Mouse (Mus musculus) left cerebral cortex, adult 2 months (tissue): ENCODE data around the gene Zfp286. TPM values are rescaled to one million over a fixed set of nuclear protein-coding genes. Genes with fewer than 3 reads are reported as not detected.

Experiments used
- DNase-seq, 2 experiments: peaks; one replicate each; pipeline ENCODE4 v3.0.0; 2021 to 2022; ENCODE audit warnings: low spot score in 2 of 2, mixed read lengths in 1 of 2; ENCODE audit errors: extremely low spot score in 1 of 2
- H3K27ac ChIP-seq: fragments of 200-600 bp; 2 replicates; pipeline ENCODE4 v1.8.1; 2022
- H3K4me3 ChIP-seq: fragments of 200-600 bp; 2 replicates; pipeline ENCODE4 v1.8.1; 2022
- CTCF ChIP-seq: fragments of 200-600 bp; IDR thresholded peaks from 2 replicates; pipeline ENCODE4 v1.8.1; 2022; ENCODE audit warnings: antibody characterized with exemption, mild to moderate bottlenecking, moderate library complexity
- intact Hi-C: fragments of 180-260 bp; cut with DNase I; formaldehyde crosslinking; loops from one replicate; pipeline ENCODE4 v1.15.1; 2025
- total RNA-seq, 2 experiments: library from RNA; stranded (reverse); gene quantifications; 2 replicates each; pipeline ENCODE4 v1.2.3; 2021

Gene Zfp286
- total RNA-seq, 2 experiments from 2014 or later = 26.8 to 29.0 TPM

DNA sequence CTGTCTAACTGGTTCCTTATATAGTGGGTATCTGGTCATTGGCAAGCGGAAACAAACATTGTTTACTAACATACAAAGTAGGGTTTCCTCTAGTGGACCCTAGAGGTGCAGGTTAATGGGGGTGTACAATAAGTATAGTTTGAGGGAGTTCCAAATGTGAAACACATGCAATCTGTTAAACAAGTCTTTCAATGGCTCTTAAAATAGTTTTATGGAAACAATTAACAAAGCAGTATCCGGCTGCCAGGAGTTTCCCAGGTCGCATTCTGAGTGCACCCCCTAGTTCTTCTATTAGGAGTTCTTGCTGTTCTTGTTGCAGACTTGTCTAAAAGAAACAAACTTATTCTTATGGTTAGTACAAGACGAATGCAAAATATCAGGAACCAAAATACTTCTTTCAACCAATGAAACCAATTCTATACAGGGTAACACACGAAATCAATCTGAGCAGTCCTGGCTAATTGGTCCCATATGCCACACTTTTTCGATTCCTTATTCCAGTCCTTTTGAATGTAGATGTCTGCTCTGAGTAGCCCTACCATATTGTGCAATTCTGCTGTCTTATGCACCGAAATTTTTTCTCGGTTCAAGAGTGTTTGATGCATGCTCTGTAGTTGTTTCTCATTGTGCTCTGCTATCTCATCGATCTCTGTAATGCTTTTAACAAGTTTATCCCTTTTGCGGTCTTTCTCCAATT lies 46.9 kb downstream of the Zfp286 start:
- Histone ChIP-seq H3K4me3 (no peak overlapping the region), H3K27ac (no peak overlapping the region)
- DNase-seq = no peak
- no peak for TF ChIP-seq CTCF
- intact Hi-C loops = loop anchor here (5.0 to 10.0 kb wide), 3 partner anchors 395 to 652 kb away; no protein-coding TSS in a partner anchor

- Histone ChIP-seq H3K27ac (no peak overlapping the region), H3K4me3 (no peak overlapping the region)
- no peak for TF ChIP-seq CTCF
- intact Hi-C loops = loop anchor here (5.0 to 10.0 kb wide), 3 partner anchors 396 to 654 kb away; no protein-coding TSS in a partner anchor
- DNase-seq = no peak
These were observed 48.1 kb downstream of the Zfp286 start for GRCm38 (mm10) chr11:62741186-62741585.

DNA sequence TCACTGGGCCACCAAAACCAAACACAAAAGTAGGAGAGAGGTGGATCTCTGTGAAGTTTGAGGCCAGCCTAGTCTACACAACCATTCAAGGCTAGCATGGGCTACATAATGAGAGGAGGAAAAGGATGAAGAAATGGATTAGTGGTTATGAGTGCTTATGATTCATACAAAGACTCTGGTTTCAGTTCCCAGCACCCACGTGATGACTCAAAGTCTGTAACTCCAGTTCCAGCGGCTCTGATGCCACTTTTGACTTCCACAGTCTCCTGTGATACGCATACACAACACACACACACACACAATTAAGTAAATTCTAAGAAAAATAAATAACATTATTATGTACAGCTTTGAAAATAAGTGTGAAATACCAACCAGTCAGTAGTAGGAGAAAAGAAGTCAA lies 56.6 kb downstream of the Zfp286 start:
- no peak for DNase-seq
- Histone ChIP-seq H3K27ac (no peak overlapping the region), H3K4me3 (no peak overlapping the region)
- TF ChIP-seq CTCF = no peak
- intact Hi-C loops = no loop called here

GRCm38 (mm10) chr11:62732022-62732387 lies 57.3 kb downstream of the Zfp286 start:
- TF ChIP-seq CTCF = no peak
- DNase-seq = no peak
- intact Hi-C loops = no loop called here
- H3K4me3 ChIP-seq = peak overlapping the region; percentile 59
- peak overlapping the region; percentile 89 for H3K27ac ChIP-seq

DNA sequence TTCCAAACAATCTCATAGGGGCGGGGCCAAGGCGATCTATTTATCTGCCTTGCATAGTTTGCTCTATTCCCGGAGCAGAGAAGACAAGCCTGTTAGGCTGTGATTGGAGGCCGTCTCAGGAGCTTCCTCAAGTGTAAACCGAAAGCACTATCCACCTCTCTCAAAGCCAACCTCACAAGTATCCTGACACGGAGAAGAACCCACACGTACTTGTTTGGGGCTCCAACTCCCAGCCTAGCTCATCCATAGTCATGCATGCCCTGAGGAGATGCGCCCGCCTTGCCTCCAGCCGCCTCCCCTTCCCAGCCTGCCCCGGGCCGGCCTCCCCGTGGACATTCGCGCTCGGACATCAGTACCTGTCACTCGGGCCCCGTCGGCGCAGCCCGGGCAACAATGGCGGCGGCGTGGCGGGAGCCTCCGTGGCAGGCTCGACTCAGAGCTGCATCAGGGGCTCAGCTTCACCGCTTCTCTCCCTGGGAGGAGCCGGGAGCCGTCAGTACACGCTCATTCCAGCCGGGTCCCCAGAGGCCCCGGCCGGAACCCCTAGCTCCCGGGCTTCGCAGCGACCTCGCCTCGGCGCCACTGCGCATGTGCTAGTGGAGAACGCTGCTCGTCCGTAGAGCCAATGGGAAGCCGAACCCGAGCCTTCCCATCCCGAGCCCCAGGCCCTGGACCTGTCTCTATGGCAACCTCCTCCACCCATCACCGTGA lies 57.8 kb downstream of the Zfp286 start, which contains the start of gene Zfp287:
Gene Zfp287 (minus strand): TSS at position 595 of the 711 bp plus-strand sequence.
- intact Hi-C loops = no loop called here
- Histone ChIP-seq H3K27ac (peak within 1 kb of the TSS; percentile 89), H3K4me3 (peak within 1 kb of the TSS; percentile 59)
- DNase-seq = peak; percentile 91 to 93
- TF ChIP-seq CTCF = peak; percentile 3; the same call in 1 of the 2 replicates

GRCm38 (mm10) chr11:62728276-62728675 lies 61.0 kb downstream of the Zfp286 start:
- intact Hi-C loops = no loop called here
- no peak for DNase-seq
- no peak overlapping the region for H3K27ac ChIP-seq
- no peak overlapping the region for H3K4me3 ChIP-seq
- TF ChIP-seq CTCF = no peak

- no peak for TF ChIP-seq CTCF
- intact Hi-C loops = no loop called here
- no peak overlapping the region for H3K27ac ChIP-seq
These were observed 78.6 kb downstream of the Zfp286 start for GRCm38 (mm10) chr11:62710657-62711056.

DNA sequence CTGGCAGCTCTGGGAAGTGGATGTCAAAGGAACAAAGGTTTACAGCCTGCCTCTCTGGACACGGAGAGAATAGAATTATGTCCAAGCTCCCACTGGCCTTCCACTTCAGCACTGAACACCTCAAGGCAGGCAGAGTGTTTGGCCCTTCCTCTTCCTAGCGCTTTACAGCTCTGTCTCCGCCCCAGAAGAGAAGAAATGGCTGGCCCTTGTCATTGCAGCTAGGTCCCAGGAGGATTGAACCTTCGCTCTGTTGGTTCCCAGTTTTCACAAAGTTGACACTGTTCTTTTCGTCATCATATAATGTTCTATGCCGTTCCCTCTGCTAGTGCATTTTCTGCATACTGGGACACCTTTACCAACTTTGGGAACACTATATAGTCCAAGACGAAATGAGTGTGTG lies 81.0 kb downstream of the Zfp286 start:
- DNase-seq = no peak
- no peak for TF ChIP-seq CTCF
- intact Hi-C loops = no loop called here

More at GRCm38 (mm10) chr11:62710657-62711056, 78.6 kb downstream of the Zfp286 start:
- no peak overlapping the region for H3K4me3 ChIP-seq
- no peak for DNase-seq

GRCm38 (mm10) chr11:62706141-62706540 lies 83.1 kb downstream of the Zfp286 start:
- Histone ChIP-seq H3K4me3 (no peak overlapping the region), H3K27ac (no peak overlapping the region)
- no peak for TF ChIP-seq CTCF
- no peak for DNase-seq
- intact Hi-C loops = no loop called here

More for the DNA sequence above, 81.0 kb downstream of the Zfp286 start:
- Histone ChIP-seq H3K27ac (no peak overlapping the region), H3K4me3 (no peak overlapping the region)

Other genes with a start within 250 kb of the Zfp286 start
- 1,000 to 10,000 TPM; 1,603 to 1,693 TPM for gene Ubb, start 238.3 kb downstream of the Zfp286 start, total RNA-seq
- gene Trpv2, start 215.0 kb downstream of the Zfp286 start, total RNA-seq = 10 to 100 TPM; 17.1 to 18.7 TPM
- gene Lrrc75a, start 140.9 kb downstream of the Zfp286 start, total RNA-seq = 10 to 100 TPM; 20.0 to 24.9 TPM
- gene Mmgt2, start 140.8 kb downstream of the Zfp286 start, total RNA-seq = 10 to 100 TPM; 21.5 to 28.4 TPM
- 10 to 100 TPM; 16.2 to 17.3 TPM for gene Zfp287, start 57.6 kb downstream of the Zfp286 start, total RNA-seq
- gene Gm10428, start 36.4 kb downstream of the Zfp286 start, total RNA-seq = not detected
- 1 to 10 TPM; 2.4 to 4.0 TPM for gene Trim16, start 30.8 kb upstream of the Zfp286 start, total RNA-seq
- 1 to 10 TPM in 1 of 2 experiments, under 1 TPM in 1; 0.96 to 1.2 TPM for gene Fbxw10, start 57.6 kb upstream of the Zfp286 start, total RNA-seq
- 10 to 100 TPM; 29.2 to 31.4 TPM for gene Tvp23b, start 90.0 kb upstream of the Zfp286 start, total RNA-seq
- not detected for gene Cdrt4, start 161.7 kb upstream of the Zfp286 start, total RNA-seq